Mouse (Mus musculus): ENCODE data around the gene Ets2. TPM values are rescaled to one million over a fixed set of nuclear protein-coding genes. Genes with fewer than 3 reads are reported as not detected.

Ets2 gene
- polyA plus RNA-seq, 2 experiments = 7.4 to 7.5 TPM

DNA sequence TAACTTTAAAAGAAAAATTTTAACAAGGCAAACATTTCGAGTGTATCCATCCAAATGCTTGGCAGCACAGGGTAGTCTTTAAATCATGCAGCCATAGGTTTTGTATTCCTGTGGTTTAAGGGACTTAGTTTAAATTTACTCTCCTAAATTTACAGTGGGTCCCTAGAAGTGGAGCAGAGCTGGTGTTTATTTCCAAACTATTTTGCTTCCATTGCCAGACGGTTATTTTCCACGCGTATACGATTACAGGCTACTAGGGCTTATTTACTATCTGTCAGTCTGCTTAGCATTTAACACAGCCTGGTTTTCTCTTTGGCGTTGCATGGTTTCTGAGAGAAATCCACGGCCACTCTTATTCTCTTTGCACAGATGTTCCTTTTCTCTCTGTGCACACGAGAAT lies 42.9 kb downstream of the Ets2 start:
- no peak overlapping the region for H3K27ac ChIP-seq
- H3K27me3 ChIP-seq (ENCODE audit: control insufficient read depth, insufficient read depth, low read length) = no peaks in the 10 kb centered on the region
- no peak overlapping the region for H3K4me3 ChIP-seq (ENCODE audit: insufficient read depth in 1 of 2, low read depth in 2 of 2, low read length in 2 of 2)
- TF ChIP-seq EP300 (IDR thresholded peaks at IDR 0.05; ENCODE audit: low read depth) = no peak
- TF ChIP-seq CTCF (IDR thresholded peaks at IDR 0.05; ENCODE audit: low read depth) = no peak
- H3K4me2 ChIP-seq (ENCODE audit: low read depth) = no peak overlapping the region
- WGBS (ENCODE audit: insufficient replicate concordance) = 70% methylated on average over 8 of the region's 8 CpGs
- ATAC-seq (ENCODE audit: insufficient read depth) (no peak), DNase-seq (ENCODE audit: low read depth in 3 of 3, low spot score in 3 of 3) (no peak)
- no peaks in the 10 kb centered on the region for H3K9me3 ChIP-seq (ENCODE audit: control insufficient read depth, low read length)
- H3K4me1 ChIP-seq (replicated peaks; ENCODE audit: control insufficient read depth in 2 of 2, insufficient read depth in 2 of 2, low read length in 1 of 2) = peaks cover 0 to 4% of the 10 kb centered on the region in 2 experiments; a peak in 2 of 4 replicates
- H3K9ac ChIP-seq (replicated peaks) = no peak overlapping the region
- no peaks in the 10 kb centered on the region for H3K36me3 ChIP-seq (replicated peaks; ENCODE audit: control insufficient read depth, insufficient read depth, low read depth)

- peaks cover 0 to 7% of the 10 kb centered on the region in 2 experiments; a peak in 2 of 4 replicates for H3K4me1 ChIP-seq (replicated peaks; ENCODE audit: control insufficient read depth in 2 of 2, insufficient read depth in 2 of 2, low read length in 1 of 2)
- no peaks in the 10 kb centered on the region for H3K9me3 ChIP-seq (ENCODE audit: control insufficient read depth, low read length)
- no peak overlapping the region for H3K4me2 ChIP-seq (ENCODE audit: low read depth)
- H3K27ac ChIP-seq = no peak overlapping the region
- no peaks in the 10 kb centered on the region for H3K36me3 ChIP-seq (replicated peaks; ENCODE audit: control insufficient read depth, insufficient read depth, low read depth)
- no peak for DNase-seq (ENCODE audit: low read depth in 3 of 3, low spot score in 3 of 3)
- no peak overlapping the region for H3K4me3 ChIP-seq (ENCODE audit: insufficient read depth in 1 of 2, low read depth in 2 of 2, low read length in 2 of 2)
- no peak for TF ChIP-seq CTCF (IDR thresholded peaks at IDR 0.05; ENCODE audit: low read depth)
- TF ChIP-seq EP300 (IDR thresholded peaks at IDR 0.05; ENCODE audit: low read depth) = no peak
- H3K9ac ChIP-seq (replicated peaks) = no peak overlapping the region
- H3K27me3 ChIP-seq (ENCODE audit: control insufficient read depth, insufficient read depth, low read length) = no peaks in the 10 kb centered on the region
- ATAC-seq (ENCODE audit: insufficient read depth) = no peak
- WGBS (ENCODE audit: insufficient replicate concordance) = 47% methylated on average over 3 of the region's 3 CpGs
Measured at GRCm38 (mm10) chr16:95745685-95746084, 43.8 kb downstream of the Ets2 start.

GRCm38 (mm10) chr16:95746565-95746964 lies 44.7 kb downstream of the Ets2 start:
- Histone ChIP-seq H3K4me3 (ENCODE audit: insufficient read depth in 1 of 2, low read depth in 2 of 2, low read length in 2 of 2) (no peak overlapping the region), H3K9ac (replicated peaks) (no peak overlapping the region), H3K36me3 (replicated peaks; ENCODE audit: control insufficient read depth, insufficient read depth, low read depth) (no peaks in the 10 kb centered on the region), H3K27me3 (ENCODE audit: control insufficient read depth, insufficient read depth, low read length) (no peaks in the 10 kb centered on the region), H3K27ac (no peak overlapping the region), H3K4me1 (replicated peaks; ENCODE audit: control insufficient read depth in 2 of 2, insufficient read depth in 2 of 2, low read length in 1 of 2) (peaks cover 0 to 7% of the 10 kb centered on the region in 2 experiments; a peak in 2 of 4 replicates), H3K4me2 (ENCODE audit: low read depth) (no peak overlapping the region), H3K9me3 (ENCODE audit: control insufficient read depth, low read length) (no peaks in the 10 kb centered on the region)
- ATAC-seq (ENCODE audit: insufficient read depth) (no peak), DNase-seq (ENCODE audit: low read depth in 3 of 3, low spot score in 3 of 3) (no peak)
- no peak for TF ChIP-seq EP300 (IDR thresholded peaks at IDR 0.05; ENCODE audit: low read depth)
- TF ChIP-seq CTCF (IDR thresholded peaks at IDR 0.05; ENCODE audit: low read depth) = no peak
- WGBS (ENCODE audit: insufficient replicate concordance) = 62% methylated on average over 2 of the region's 2 CpGs

- Histone ChIP-seq H3K9ac (replicated peaks) (no peak overlapping the region), H3K27ac (no peak overlapping the region), H3K4me2 (ENCODE audit: low read depth) (no peak overlapping the region), H3K9me3 (ENCODE audit: control insufficient read depth, low read length) (no peaks in the 10 kb centered on the region), H3K4me1 (replicated peaks; ENCODE audit: control insufficient read depth in 2 of 2, insufficient read depth in 2 of 2, low read length in 1 of 2) (peaks cover 0 to 4% of the 10 kb centered on the region in 2 experiments; a peak in 2 of 4 replicates), H3K4me3 (ENCODE audit: insufficient read depth in 1 of 2, low read depth in 2 of 2, low read length in 2 of 2) (no peak overlapping the region), H3K27me3 (ENCODE audit: control insufficient read depth, insufficient read depth, low read length) (no peaks in the 10 kb centered on the region), H3K36me3 (replicated peaks; ENCODE audit: control insufficient read depth, insufficient read depth, low read depth) (no peaks in the 10 kb centered on the region)
- ATAC-seq (ENCODE audit: insufficient read depth) (no peak), DNase-seq (ENCODE audit: low read depth in 3 of 3, low spot score in 3 of 3) (no peak)
- WGBS (ENCODE audit: insufficient replicate concordance) = 54% methylated on average over 12 of the region's 12 CpGs
- no peak for TF ChIP-seq EP300 (IDR thresholded peaks at IDR 0.05; ENCODE audit: low read depth)
- TF ChIP-seq CTCF (IDR thresholded peaks at IDR 0.05; ENCODE audit: low read depth) = no peak
Measured at GRCm38 (mm10) chr16:95749291-95750103, 47.6 kb downstream of the Ets2 start.

DNA sequence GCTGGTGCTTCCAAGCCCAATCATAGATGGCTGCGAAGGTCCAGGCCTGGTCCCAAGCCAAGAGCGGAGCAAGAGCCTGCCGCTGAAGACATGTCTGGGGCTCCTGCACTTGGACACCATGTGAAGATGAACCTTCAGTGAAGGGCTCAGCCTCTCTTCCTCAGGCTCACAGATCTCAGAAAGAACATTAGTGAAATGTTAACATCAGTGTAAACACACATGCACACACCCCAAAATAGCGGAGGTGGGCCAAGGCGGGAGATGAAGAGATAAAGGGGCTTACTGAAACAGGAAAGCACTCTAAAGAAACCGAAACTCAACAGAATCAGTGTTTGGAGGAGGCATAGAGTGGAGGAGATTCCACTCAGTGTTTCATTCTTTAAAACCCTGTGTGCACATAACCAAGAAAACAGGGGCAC lies 48.3 kb downstream of the Ets2 start:
- TF ChIP-seq EP300 (IDR thresholded peaks at IDR 0.05; ENCODE audit: low read depth) (no peak), CTCF (IDR thresholded peaks at IDR 0.05; ENCODE audit: low read depth) (no peak)
- ATAC-seq (ENCODE audit: insufficient read depth) (no peak), DNase-seq (ENCODE audit: low read depth in 3 of 3, low spot score in 3 of 3) (no peak)
- H3K9me3 ChIP-seq (ENCODE audit: control insufficient read depth, low read length) = no peaks in the 10 kb centered on the region
- no peak overlapping the region for H3K27ac ChIP-seq
- no peak overlapping the region for H3K9ac ChIP-seq (replicated peaks)
- no peak overlapping the region for H3K4me2 ChIP-seq (ENCODE audit: low read depth)
- H3K4me3 ChIP-seq (ENCODE audit: insufficient read depth in 1 of 2, low read depth in 2 of 2, low read length in 2 of 2) = no peak overlapping the region
- H3K4me1 ChIP-seq (replicated peaks; ENCODE audit: control insufficient read depth in 2 of 2, insufficient read depth in 2 of 2, low read length in 1 of 2) = peaks cover 0 to 4% of the 10 kb centered on the region in 2 experiments; a peak in 2 of 4 replicates
- no peaks in the 10 kb centered on the region for H3K36me3 ChIP-seq (replicated peaks; ENCODE audit: control insufficient read depth, insufficient read depth, low read depth)
- WGBS (ENCODE audit: insufficient replicate concordance) = 40% methylated on average over 6 of the region's 6 CpGs
- H3K27me3 ChIP-seq (ENCODE audit: control insufficient read depth, insufficient read depth, low read length) = no peaks in the 10 kb centered on the region
